Mouse (Mus musculus): ENCODE data around the gene Nhsl1.

The Nhsl1 gene

DNA sequence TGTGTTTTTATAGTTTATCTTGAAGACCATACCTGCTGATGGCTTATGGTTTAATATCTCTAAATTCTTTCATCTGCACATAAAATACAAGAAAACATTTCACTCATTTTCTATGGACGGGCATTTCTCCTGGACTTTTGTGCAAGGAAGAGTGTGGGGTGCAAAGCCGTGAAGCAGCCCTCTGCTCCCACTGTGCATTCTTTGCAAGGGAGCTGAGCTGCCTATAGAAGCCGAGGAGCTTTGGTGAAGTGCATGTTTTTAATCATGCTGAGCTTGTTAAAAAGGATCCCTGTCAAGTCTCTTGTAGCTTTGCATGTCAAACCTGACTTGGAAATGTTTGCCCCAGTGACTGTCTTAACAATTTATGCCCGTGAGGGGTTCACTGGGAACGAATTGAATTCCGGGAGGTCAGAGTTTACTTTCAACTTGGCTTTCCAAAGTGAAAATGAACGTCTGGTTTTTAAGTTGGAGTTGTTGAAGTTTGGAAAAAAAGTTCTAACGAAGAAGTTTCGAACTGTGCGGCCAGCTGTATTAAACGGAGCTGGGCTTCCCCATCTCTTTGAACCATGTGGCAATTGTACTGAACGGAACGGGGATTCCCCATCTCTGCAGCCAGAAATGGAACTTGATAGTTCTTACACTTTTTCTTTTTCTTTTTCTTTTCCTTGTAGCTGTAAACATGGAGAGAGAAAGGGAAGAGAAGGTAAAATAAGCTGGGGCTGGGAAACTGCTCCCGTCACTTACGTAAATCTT lies 22.8 kb downstream of the Nhsl1 start:
- in situ Hi-C loops (cut with MboI, MseI): no loop called here

DNA sequence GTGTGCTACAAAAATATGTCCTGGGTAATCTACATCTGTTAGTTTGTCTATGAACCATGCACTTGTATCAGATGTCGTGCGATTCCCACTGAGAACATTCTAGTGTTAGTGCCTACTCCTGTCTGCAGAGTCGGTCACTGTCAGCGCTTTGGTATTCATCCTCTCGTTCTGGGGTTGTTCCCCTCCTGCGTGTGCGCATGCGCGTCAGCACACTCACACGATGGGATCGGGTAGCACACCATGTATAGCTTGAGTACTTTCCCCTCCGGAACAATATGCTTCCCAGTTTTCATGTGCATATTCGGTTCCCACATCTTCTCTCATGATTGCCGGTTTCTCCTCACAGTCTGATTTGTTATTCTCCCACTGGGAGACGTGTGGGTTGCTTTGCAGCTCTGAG lies 28.4 kb downstream of the Nhsl1 start:
- in situ Hi-C loops (cut with MboI, MseI): no loop called here

DNA sequence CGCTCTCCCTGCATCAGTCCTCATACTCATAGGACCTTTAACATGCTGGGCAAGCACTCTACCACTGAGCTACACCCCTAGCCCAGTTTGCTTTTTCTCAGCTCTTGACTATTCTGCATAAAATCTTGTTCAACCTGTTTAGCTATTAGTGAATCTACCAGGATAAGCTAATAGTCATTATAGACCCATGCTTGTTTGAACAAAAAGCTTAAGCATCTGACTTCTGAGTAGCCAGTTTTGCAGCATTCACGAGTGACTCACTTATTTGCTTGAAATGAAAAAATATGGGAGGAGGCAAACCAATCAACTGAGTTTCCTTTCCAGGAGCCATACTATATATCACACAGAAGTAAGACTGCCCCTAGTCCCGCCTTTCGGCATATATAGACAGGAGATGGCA lies 32.0 kb downstream of the Nhsl1 start:
- in situ Hi-C loops (cut with MboI, MseI): no loop called here

DNA sequence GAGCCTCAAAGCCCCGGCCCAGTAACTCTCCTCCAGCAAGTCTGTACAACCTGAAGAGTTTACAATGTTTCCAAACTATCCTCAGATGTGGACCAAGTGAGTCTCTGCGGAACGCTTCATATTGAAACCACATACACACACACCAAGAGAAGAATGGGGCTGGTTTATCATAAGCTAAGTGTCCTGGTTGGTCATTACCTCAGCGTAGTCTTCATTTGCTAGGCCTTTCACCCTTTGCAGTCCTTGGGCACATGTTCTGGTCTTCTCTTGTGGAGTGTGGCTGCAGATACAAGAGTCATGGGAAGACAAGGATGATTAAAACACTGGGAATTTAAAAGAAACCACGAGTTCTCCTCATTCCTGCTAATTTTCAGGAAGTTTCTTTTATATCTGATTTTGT lies 34.2 kb downstream of the Nhsl1 start:
- in situ Hi-C loops (cut with MboI, MseI): no loop called here

DNA sequence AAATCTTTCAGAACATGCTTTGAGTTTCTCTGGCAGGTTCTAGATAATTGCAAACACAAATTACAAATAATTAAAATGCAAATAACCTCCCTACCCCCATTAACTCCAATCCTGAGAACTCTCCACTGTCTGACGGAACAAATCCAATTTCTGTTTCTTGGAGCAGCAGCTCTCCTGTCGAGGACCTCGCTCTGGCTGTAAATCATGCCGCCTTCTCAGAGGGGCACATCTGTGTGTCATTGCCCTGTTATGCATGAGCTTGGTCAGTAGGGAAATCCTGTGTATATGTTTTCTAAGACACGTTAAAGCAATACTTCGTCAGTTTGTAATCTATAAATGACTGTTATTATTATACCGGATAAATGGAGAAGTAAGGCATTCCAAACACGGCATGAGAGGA lies 35.3 kb downstream of the Nhsl1 start:
- in situ Hi-C loops (cut with MboI, MseI): no loop called here

DNA sequence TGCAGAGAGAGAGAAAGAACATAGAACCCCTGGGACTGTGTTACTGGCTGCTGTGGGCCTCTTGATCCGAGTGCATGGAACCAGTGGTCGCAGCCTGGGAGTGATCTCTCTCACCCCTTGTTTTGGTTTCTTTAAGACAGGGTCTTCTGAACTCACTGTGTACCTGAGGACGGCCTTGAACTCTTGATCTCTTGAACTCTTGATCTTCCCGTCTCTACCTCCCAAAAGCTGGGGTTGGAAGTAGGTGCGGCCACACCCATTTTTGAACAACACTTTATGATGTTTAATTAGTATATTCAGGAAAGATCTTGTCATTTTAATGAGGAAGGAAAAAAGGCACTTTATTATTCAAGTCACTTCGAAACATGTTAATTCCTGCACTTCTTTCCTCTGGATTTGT lies 37.7 kb downstream of the Nhsl1 start:
- in situ Hi-C loops (cut with MboI, MseI): no loop called here

DNA sequence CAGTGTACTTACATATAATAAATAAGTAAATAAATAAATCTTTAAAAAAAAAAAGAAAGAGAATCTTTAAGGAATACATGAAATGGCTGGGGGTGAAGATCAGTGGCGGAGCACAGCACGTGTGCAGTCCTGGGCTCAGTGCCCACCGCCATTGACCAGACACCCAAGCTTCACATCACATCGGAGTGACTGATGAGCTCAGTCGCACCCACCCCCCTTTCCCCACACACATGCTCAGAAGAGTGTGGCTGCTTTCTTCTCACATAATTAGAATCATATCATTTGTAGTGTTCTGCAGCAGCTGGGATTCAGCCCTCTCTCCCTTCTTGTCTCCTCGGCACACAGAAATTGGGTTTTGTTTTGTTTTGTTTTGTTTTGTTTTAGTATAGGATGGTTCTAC lies 38.4 kb downstream of the Nhsl1 start:
- in situ Hi-C loops (cut with MboI, MseI): no loop called here

DNA sequence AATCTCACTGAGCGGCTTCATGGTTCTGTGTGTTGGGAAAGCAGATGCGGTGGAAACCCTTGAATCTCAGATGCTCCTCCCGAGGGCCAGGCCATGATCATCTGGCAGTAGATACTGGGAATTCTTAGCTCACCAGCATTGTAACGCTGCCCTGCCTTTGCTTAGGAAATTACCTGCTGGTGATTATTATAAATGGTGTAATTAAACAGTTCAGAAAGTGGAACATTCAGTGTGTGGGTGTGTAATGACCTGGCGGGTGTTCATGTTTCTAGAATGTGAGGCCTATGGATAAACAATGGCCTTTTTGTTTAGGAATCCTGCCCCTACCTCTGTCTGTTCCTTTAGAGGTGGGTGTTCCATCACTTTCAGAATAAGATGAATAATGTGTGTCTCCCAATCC lies 39.7 kb downstream of the Nhsl1 start:
- in situ Hi-C loops (cut with MboI, MseI): no loop called here

DNA sequence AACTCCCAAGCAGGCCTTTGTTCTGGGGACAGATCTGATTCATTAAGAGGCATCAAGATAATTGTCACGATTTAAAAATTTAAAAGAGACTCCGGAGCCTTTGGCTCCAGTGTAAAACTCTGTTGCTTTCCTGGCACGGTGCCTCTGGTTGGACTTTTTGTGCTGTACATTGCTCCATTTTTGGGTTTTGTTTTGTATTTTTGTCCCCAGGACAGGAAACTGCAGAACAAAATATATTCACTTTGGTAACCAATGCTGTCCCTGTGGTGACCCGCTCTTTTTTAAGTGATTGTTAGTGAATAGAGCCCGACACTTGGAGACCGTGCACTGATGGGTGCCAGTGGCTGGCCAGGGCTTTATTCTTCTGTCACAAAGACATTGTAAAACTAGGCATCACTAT lies 41.4 kb downstream of the Nhsl1 start:
- in situ Hi-C loops (cut with MboI, MseI): no loop called here

DNA sequence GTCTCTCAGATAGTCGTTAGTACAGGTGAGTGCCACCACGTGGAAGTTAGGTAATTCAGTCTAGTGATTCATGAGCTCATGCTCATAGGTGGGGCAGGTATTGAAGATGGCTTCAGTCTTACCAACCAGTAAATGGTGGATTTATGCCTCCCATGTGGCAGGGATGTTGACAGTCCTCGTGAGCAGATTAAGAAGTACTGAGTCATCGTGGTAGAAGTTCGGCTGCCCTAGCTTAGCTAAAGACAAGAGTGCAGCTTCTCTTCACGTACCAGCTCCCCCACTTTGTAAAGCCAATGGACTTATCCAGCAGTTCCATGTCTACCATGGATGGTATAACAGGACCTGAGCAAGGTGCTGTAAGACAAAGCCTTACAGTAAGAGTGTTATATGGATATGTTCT lies 46.6 kb downstream of the Nhsl1 start:
- in situ Hi-C loops (cut with MboI, MseI): no loop called here

DNA sequence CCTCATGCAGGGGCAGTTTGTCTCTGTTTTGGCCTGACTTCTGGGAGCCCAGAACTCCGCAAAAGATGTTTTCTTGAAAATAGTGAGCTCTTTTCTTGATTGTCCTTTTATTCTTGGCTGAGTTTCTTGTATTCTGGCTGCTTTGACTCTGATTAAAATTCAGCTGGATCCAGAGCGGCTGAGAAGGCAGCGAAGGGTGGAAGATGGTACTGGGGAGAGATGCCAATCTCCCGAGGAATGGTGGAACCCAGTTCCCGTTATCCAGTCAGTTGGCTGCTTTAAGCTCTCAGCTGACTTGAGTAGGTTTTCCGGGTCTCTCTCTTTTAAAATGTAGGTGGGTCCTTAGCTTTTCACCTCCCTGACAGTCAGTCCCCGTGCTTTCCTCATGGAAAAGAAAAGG lies 47.9 kb downstream of the Nhsl1 start:
- in situ Hi-C loops (cut with MboI, MseI): no loop called here

DNA sequence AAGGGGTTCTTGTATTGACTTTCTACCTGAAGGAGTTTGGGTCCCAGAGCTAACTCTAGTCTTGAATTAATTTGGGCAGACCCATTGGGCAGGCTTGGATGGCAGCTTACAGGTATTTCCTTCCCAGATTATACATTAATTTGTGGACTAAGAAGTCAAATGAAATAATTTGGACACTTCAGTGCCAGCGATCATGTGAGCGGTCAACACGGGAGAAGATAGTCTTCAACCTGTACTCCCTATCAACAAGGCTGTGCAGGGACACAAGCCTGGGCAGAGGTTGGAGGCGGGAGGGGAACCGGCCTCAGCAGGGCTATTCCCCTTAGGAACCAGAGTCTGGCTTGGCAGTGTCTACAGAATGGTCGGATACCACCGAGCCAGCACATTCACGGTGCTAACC lies 49.3 kb downstream of the Nhsl1 start:
- in situ Hi-C loops (cut with MboI, MseI): no loop called here

DNA sequence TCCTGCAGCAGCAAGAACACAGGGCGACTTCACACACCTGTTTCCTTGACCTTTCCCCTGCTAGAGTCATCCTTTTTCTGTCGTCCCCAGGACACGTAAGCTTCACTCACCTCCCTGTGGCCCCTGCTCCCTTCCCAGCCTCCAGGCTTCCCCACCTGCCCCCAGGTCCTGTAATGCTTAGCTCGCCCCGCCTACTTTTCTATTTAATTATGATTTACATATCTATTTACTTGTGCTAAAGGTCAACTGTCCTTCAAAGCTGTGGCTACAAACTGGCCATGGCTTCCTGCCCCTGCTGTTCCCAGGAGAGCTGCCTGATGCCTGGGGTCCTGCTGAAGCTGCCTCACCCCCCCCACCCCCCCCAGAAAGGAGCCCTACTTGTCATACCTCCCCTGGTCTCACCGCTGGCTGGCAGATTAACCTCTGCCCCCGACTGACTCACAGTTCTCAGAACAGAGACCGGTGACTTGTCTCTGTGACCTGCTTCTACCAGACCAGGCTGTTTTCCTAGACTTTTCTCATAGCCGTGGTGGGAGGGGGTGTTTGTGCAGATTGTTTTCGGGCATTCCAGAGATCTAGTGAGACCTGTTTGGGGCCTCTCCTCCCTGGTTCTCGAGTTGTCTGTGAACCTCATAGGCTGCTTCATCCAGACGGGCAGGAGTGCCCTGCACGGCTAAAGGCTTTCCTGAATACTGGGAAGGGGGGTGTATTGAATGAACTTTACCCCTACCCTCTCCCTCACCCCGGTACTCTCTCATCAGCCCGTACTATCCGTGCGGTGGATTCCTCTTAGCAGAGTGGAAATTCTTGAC lies 51.9 kb downstream of the Nhsl1 start:
- in situ Hi-C loops (cut with MboI, MseI): no loop called here

DNA sequence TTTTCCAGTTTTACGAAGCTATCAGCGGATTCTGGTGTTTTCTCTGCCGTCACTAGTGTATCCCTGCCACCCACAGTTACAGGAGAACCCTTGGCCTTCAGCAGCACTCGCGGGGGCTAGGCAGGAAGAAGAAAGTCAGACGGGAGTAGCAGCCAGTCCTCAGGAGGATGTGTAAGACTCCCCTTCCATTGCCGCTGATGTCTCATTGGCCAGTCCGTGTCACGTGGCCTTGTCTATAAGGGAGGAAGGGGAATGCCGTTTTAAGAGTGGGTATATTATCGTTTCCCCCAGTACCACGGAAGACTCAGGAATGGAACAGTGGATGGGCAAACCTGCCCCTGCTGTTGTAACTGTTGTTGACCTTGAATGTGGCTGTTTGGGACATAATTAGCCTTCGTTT lies 53.1 kb downstream of the Nhsl1 start:
- in situ Hi-C loops (cut with MboI, MseI): no loop called here

DNA sequence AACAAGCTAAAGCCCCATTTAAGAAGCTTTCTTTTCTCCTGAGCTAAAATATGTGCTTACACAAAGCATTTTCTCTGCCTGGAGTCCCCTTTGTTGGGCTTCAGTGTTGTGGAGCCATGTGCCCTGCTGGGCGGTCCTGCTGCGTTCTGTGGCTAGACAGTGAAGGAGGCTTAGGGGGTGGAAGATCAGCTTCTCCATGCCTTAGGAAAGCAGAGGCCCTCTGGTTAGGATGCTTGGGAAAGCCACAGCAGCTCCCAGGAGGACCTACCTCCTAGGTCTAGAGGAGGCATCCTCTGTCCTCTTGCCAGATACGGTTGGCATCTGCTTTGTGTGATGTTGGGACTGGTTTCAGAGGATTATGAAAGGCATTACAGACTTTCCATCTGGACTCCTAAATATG lies 56.5 kb downstream of the Nhsl1 start:
- in situ Hi-C loops (cut with MboI, MseI): loop anchor here (5.0 kb wide), 1 partner anchor 53 kb away; no protein-coding TSS in a partner anchor

DNA sequence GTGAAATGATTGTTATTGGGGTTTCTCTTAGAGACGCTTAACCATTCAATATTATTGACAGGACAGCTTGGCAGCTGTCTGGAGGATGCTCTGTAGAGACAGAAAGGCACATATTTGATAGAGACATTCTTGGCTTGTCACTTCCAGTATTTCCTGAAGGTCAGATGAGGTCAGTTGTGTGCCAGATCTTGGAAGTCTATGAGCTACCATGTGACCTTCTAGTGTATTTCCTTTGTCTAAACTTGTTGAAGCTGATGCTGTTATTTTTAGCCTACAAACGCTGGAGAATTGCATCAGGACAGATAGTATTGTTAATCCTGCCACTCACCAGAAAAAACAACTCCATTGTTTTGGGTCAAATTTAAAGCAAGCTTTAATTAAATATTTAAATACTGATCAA lies 66.0 kb downstream of the Nhsl1 start:
- in situ Hi-C loops (cut with MboI, MseI): loop anchor here (5.0 kb wide), 1 partner anchor 137 kb away; no protein-coding TSS in a partner anchor

DNA sequence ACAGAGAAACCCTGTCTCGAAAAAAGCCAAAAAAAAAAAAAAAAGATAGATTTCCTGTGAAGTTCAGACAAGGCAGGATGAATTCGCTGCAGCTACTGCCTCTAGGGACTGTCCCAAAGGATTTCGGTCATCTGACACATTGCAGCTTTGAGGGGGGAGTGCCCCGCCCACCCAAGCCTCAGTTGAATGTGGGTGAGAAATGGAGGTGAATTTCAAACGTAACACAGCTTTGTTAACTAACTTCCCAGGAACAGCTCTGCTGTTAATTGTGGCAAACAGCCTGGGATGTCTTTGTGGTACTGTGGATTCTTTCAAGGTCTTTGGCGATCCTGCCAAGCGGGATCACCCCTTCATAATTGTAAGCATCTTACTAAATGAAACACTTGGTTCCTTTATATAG lies 67.4 kb downstream of the Nhsl1 start:
- in situ Hi-C loops (cut with MboI, MseI): loop anchor here (5.0 kb wide), 1 partner anchor 139 kb away; no protein-coding TSS in a partner anchor

DNA sequence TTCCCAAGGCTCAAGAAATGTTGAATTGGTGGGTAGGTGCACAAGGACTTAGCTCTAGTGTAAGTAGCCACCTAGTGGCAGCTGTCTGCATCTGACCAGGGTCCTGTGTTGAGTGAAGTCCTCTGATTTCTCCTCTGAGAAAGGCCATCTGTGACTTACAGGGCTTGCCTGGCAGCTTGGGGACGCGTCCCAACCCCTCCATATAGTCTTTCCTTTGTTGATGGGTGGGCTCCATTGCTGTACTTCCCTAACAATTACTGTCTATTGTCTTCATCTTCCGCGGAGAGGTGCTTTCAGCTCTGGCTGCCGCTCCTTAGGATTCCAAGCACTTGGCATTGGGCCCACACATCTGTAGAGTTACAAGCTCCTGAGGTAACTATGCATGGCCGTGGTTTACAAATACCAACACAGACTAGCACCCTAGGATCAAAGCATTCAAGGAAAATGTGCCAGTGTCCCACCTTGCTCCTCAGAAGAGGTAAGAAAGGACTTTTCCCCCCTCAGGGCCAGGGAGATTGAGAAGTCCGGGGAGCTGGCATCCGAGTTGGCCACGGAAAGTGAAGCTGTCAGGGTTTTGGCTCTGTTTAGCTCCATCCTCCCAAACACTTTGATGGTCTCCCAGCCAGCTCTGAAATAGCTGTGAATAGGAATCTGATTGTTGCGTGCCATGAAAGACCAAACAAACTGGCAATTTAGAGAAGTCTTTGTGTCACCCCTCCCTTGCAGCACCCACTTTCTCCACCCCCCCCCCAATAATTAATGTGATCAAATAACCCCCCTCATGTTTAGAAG lies 70.2 kb downstream of the Nhsl1 start:
- in situ Hi-C loops (cut with MboI, MseI): loop anchor here (5.0 kb wide), 1 partner anchor 142 kb away; no protein-coding TSS in a partner anchor

DNA sequence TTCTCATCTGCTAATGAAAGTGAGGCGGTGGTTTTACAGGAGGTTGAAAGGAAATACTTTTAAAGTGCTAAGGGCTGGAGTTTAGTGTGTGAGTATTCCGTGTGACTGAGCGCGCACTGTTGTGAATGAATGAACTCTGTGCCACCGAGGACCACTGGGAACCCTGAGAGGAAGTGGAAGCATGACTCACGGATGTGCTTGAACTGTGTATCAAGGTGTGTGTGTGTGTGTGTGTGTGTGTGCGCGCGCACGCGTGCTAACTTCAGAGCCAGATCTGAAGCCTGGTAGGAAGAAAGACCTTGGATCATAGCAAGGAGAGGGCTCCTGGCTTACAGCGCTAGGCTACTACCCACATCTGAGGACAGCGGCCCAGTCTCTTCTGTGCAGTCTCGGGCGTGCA lies 71.2 kb downstream of the Nhsl1 start:
- in situ Hi-C loops (cut with MboI, MseI): no loop called here

DNA sequence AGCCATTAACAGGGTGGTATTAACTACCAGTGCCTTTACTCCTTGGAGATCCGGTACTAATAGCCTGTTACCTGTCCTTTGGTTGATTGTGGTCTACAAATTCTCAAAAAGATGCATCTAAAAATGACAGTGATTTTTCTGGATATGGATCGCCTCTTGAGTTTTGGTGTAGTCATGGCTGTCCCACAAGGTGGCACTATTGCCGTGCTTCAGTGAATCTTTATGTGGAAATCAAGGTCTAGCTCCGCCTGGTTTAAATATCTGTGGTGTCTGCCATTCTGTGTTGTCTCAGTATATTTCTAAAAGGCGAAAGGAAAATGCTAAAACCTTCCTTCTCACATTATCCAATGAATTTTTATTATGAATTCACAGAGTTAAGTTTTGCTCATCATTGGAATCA lies 72.8 kb downstream of the Nhsl1 start:
- in situ Hi-C loops (cut with MboI, MseI): no loop called here

DNA sequence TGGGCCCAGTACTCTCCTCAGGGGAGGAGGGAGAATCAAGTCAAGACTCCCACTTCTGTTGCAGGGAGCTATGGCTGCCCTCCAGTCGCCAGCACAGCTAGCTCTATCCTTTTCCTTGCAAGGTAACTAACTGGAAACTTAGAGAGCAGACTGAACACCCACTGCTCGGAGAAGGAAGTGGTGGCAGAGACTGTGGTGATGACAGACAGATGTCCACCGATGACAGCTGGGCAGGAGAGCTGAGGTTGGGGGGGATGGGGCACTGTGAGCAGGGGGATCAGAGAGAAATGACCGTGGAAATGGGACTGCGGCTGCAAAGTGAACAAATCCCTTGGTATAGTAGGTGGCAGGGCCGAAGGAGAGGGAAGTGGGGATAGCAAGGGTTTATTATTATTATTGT lies 73.5 kb downstream of the Nhsl1 start:
- in situ Hi-C loops (cut with MboI, MseI): no loop called here

DNA sequence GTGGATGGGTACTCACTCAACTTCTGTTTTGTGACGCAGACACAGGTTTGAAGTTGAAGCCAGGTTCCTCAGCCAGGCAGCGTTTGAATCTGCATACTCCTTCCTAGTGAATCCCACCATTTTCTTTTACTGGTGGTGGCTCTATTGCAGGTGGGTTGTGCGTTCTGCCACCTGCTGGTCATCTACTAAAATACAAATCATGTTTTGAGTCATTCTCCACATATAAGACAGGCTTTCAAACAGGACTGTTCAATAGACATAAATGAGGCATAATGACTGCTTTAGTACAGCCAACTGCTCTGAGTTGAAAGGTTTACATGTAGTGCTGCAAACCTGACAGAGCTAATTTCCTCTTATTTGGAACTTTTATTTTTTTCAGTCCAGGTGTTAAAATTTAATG lies 75.0 kb downstream of the Nhsl1 start:
- in situ Hi-C loops (cut with MboI, MseI): no loop called here

All from regulatory T cell (primary cell).